Mouse (Mus musculus) heart, embryonic 12.5 days (tissue): Measurements from ENCODE around the gene Txlng. TPM values are rescaled to one million over a fixed set of nuclear protein-coding genes. Genes with fewer than 3 reads are reported as not detected.

ENCODE experiments used
- ATAC-seq: fragments of 200-750 bp; cut with Nextera tagmentation; 2 replicates; pipeline ENCODE4 v1.8.0; 2017; ENCODE audit warnings: moderate TSS enrichment, moderate library complexity; ENCODE audit not compliant: insufficient number of reproducible peaks, low FRiP score
- H3K27ac ChIP-seq: fragments of 300-500 bp; sonication (generic); 2 replicates; pipeline ENCODE4 v1.5.1; 2016; ENCODE audit warnings: mild to moderate bottlenecking, moderate library complexity; ENCODE audit not compliant: poor library complexity, severe bottlenecking
- H3K27me3 ChIP-seq: fragments of 300-500 bp; sonication (generic); replicated peaks from 2 replicates; pipeline ENCODE4 v1.6.1; 2016; ENCODE audit warnings: mild to moderate bottlenecking, moderate library complexity
- H3K36me3 ChIP-seq: fragments of 300-500 bp; sonication (generic); 2 replicates; pipeline ENCODE4 v1.6.1; 2016; ENCODE audit warnings: mild to moderate bottlenecking, moderate library complexity
- H3K4me1 ChIP-seq: fragments of 300-500 bp; sonication (generic); replicated peaks from 2 replicates; pipeline ENCODE4 v1.6.1; 2016; ENCODE audit warnings: mild to moderate bottlenecking
- H3K4me2 ChIP-seq: fragments of 300-500 bp; sonication (generic); 2 replicates; pipeline ENCODE4 v1.6.1; 2016; ENCODE audit warnings: mild to moderate bottlenecking, moderate library complexity
- H3K4me3 ChIP-seq: fragments of 300-500 bp; sonication (generic); 2 replicates; pipeline ENCODE4 v1.5.1; 2016; ENCODE audit warnings: mild to moderate bottlenecking
- H3K9ac ChIP-seq: fragments of 300-500 bp; sonication (generic); 2 replicates; pipeline ENCODE4 v1.6.1; 2016; ENCODE audit warnings: mild to moderate bottlenecking, moderate library complexity
- H3K9me3 ChIP-seq: fragments of 300-500 bp; sonication (generic); replicated peaks from 2 replicates; pipeline ENCODE4 v1.6.1; 2016; ENCODE audit warnings: mild to moderate bottlenecking, moderate library complexity
- WGBS: fragments of 180-500 bp; shearing (Covaris S2); methylation state at CpG from one replicate; pipeline ENCODE4 v1.1.7; 2016; 5-methylcytosine and 5-hydroxymethylcytosine counted together
- polyA plus RNA-seq: library from polyadenylated mRNA; unstranded; fragments of >200 nt; fragmentation: Nextera tagmentation; extraction: Ambion mirVana; gene quantifications from 2 replicates; pipeline ENCODE4 v1.2.1, GENCODE M21; 2016

Txlng gene
- polyA plus RNA-seq, 1 experiment from 2014 or later: 12.1 TPM

- Histone ChIP-seq H3K4me3 (peak overlapping the region; percentile 74), H3K27me3 (no peaks in the 10 kb centered on the region), H3K27ac (peak overlapping the region; percentile 99), H3K4me1 (0 out of 2 replicates have a peak, but pooled peaks cover 2% of the 10 kb centered on the region), H3K9ac (peak overlapping the region; percentile 59), H3K36me3 (peaks cover 9% of the 10 kb centered on the region), H3K4me2 (peak overlapping the region; percentile 59), H3K9me3 (no peaks in the 10 kb centered on the region)
- peak; percentile 51; the same call in 1 of the 2 replicates for ATAC-seq
- 16% methylated on average over 32 of the region's 32 CpGs for WGBS
These were observed 69.8 kb downstream of the Txlng start for GRCm38 (mm10) chrX:162759251-162760114.

DNA sequence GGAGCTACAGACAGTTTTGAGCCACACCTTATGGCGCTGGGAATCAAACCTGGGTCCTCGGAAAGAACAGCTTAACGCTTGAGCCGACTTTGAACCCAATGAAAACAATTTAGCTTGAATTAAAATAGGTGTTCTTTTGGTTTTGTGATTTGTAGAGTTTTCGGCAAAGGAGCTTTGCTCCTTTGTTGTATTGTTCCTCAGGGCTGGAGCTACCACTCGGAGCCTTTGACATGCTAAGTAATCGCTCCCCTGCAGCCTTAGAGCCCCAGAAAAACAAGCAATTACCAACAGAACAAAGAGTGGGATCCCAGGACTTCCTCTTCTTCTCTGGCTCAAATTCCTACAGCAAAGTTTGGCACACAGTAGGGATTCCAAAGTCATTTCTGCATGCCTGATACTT is 73.2 kb downstream of the Txlng start:
- Histone ChIP-seq H3K4me2 (no peak overlapping the region), H3K27me3 (no peaks in the 10 kb centered on the region), H3K4me3 (no peak overlapping the region), H3K36me3 (no peaks in the 10 kb centered on the region), H3K9ac (no peak overlapping the region), H3K9me3 (no peaks in the 10 kb centered on the region), H3K27ac (no peak overlapping the region), H3K4me1 (no peaks in the 10 kb centered on the region)
- WGBS: 58% methylated on average over 7 of the region's 7 CpGs
- no peak for ATAC-seq

DNA sequence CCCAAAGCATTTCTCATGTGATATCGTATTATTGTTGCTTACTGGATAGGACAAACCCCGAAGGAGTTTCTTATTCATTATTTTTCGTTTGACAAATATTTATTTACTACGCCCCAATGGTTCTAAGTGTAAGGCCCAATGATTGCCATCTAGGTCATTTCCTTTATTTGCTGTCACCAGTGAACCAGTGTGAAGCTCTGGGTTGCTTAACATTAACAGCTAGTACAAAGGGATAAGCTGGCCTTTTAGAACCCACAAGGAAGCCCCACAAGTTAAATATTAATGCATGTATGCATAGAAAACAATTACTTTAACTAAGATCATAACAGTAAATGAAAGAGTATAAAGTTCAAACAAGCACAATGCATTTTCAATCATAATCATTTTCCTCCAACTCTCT is 74.9 kb downstream of the Txlng start:
- Histone ChIP-seq H3K4me3 (no peak overlapping the region), H3K9me3 (no peaks in the 10 kb centered on the region), H3K9ac (no peak overlapping the region), H3K4me2 (no peak overlapping the region), H3K27ac (no peak overlapping the region), H3K4me1 (0 out of 2 replicates have a peak, but pooled peaks cover 1% of the 10 kb centered on the region), H3K27me3 (no peaks in the 10 kb centered on the region), H3K36me3 (no peaks in the 10 kb centered on the region)
- WGBS: 81% methylated on average over 4 of the region's 4 CpGs
- ATAC-seq: no peak

DNA sequence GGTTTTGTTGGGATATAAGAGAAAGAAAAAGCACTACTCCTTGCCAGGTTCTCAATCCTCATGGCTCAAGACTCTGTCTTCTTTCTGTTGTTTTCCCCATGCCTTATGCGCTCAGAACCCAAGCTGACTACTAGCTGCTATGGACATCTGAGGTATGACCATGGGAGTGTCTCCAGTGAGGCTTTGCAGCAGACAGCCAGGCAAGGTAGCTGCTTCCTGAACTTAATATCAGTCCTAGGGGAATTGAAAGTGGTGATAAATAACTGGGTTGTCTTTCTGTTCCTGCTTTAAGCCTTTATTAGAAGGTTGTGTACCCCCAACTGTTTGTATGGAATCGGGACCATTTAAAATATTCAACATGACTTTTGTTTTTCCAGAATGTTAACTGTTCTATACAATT is 76.8 kb downstream of the Txlng start:
- Histone ChIP-seq H3K27ac (no peak overlapping the region), H3K4me3 (no peak overlapping the region), H3K27me3 (no peaks in the 10 kb centered on the region), H3K9me3 (no peaks in the 10 kb centered on the region), H3K36me3 (no peaks in the 10 kb centered on the region), H3K4me1 (0 out of 2 replicates have a peak, but pooled peaks cover 12% of the 10 kb centered on the region), H3K9ac (no peak overlapping the region), H3K4me2 (no peak overlapping the region)
- no peak for ATAC-seq
- WGBS: 89% methylated on average over 2 of the region's 2 CpGs

- 29% methylated on average over 9 of the region's 9 CpGs for WGBS
- peak overlapping the region; percentile 57 for H3K27ac ChIP-seq
- no peak overlapping the region for H3K9ac ChIP-seq
- no peak overlapping the region for H3K4me2 ChIP-seq
- ATAC-seq: no peak
- no peaks in the 10 kb centered on the region for H3K36me3 ChIP-seq
- 0 out of 2 replicates have a peak, but pooled peaks cover 16% of the 10 kb centered on the region for H3K4me1 ChIP-seq
- no peak overlapping the region for H3K4me3 ChIP-seq
- H3K27me3 ChIP-seq: no peaks in the 10 kb centered on the region
- H3K9me3 ChIP-seq: no peaks in the 10 kb centered on the region
These were observed 80.4 kb downstream of the Txlng start for GRCm38 (mm10) chrX:162748696-162749420.

DNA sequence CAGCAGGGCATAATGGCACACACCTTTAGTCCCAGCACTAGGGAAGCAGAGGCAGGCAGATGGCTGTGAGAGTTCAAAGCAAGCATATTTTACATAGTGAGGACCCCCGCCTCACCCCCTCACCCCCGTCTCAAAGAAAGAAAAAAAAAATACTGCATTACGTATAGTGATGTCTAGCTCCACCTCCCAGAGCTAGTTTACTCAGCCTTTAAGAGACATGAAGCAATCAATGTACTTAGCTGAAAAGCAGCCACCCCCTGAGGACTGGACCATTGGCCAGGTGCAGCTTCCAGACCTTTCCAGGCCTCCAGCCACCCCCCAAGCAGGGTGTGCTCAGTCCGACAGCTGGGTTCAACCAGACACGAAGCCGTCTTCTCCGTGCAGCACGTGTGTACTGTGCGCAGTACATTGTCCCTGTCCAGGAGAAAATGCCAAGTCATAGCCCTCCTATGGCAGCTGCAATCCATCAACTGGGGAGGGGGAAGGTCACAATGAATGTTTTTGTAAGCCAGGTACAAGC is 93.1 kb downstream of the Txlng start:
- Histone ChIP-seq H3K4me1 (peaks cover 6% of the 10 kb centered on the region; the same call in 1 of the 2 replicates), H3K4me3 (peak overlapping the region; percentile 55), H3K9me3 (no peaks in the 10 kb centered on the region), H3K9ac (peak overlapping the region; percentile 41; the same call in 1 of the 2 replicates), H3K4me2 (peak overlapping the region; percentile 72), H3K27ac (peak overlapping the region; percentile 71), H3K27me3 (no peaks in the 10 kb centered on the region), H3K36me3 (no peaks in the 10 kb centered on the region)
- WGBS: 32% methylated on average over 9 of the region's 9 CpGs
- ATAC-seq: peak; percentile 72; the same call in 1 of the 2 replicates

DNA sequence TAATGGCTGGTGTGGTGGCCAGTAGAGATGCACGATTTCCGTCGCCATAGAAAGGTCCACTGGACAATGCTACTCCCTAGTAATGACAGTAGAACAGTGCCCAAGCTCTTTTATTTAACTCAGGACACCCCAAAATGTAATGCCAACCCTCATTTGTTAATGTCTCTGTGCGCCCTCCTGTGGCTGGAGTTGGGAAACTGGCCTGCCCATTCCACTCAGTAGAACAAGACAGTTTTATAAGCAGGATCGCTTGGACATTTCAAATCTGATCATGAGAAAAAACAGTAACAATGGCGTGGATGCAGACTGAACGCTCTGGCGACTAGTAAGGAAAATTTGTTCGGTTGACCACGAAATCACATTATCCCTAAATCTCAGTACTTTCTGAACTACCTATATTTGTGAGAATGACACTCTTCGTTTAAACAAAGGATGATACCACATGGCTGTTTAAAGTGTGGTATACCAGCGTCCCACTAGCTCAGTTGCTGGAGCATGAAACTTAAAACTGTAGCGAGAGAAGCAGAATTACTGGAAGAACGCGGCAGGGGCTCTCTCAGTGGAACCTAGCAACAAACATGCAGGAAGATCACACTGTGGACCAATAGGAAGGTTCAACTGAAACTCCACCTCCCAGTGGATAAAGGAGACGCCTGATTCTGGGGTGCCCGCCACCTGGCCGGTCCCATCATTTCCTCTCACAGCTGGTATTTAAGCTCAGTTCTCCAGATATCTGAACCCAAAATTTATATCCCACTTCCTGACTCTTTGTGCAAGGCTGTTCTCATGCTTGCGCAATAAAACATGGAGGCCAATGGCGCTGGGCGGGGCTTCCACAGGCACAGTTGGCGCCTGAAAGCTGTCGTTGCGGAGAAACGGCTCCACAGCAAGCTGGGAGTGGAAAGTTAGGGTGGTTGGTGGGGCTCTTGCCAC is 94.0 kb downstream of the Txlng start:
- Histone ChIP-seq H3K9me3 (no peaks in the 10 kb centered on the region), H3K4me1 (peaks cover 6% of the 10 kb centered on the region; the same call in 1 of the 2 replicates), H3K9ac (peak overlapping the region; percentile 41; the same call in 1 of the 2 replicates), H3K4me3 (peak overlapping the region; percentile 55), H3K36me3 (no peaks in the 10 kb centered on the region), H3K27ac (peak overlapping the region; percentile 71), H3K4me2 (peak overlapping the region; percentile 72), H3K27me3 (no peaks in the 10 kb centered on the region)
- peak; percentile 85 for ATAC-seq
- WGBS: 19% methylated on average over 25 of the region's 25 CpGs

- no peak for ATAC-seq
These were observed 99.2 kb downstream of the Txlng start for GRCm38 (mm10) chrX:162730031-162730430.

More at GRCm38 (mm10) chrX:162730031-162730430, 99.2 kb downstream of the Txlng start:
- Histone ChIP-seq H3K4me2 (no peak overlapping the region), H3K9me3 (no peaks in the 10 kb centered on the region), H3K4me3 (no peak overlapping the region), H3K36me3 (no peaks in the 10 kb centered on the region), H3K27ac (no peak overlapping the region), H3K4me1 (no peaks in the 10 kb centered on the region; the same call in 1 of the 2 replicates), H3K9ac (no peak overlapping the region), H3K27me3 (no peaks in the 10 kb centered on the region)
- WGBS: 72% methylated on average over 4 of the region's 4 CpGs
